Mouse (Mus musculus): ENCODE results near the gene Hdac9.
"Not testable (repeated sequence)": the region's sequence is repeated elsewhere in the genome, so short reads cannot be mapped to it uniquely, and the experiment has no call there.

Hdac9 gene

DNA sequence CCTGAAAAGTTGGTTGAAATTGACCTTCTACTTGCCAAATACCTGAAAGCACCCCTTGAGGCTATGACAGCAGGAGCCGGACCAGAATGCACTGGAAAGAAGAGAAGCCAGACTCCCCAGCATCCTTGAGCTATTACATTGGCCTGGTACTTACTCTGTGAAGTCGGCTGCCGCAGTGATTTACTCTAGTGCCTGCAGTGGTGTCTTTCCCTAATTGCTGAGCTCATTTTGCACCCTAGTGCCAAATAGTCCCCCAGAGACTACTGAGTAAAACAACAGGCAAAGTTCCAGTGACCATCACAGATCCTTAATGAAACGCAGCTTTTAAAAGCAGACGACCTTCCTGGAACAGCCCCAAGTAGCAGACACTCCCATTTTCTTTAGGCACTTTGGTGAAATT lies 761.2 kb downstream of the Hdac9 start:
- in situ Hi-C loops (cut with MboI, MseI), result no loop called here

GRCm38 (mm10) chr12:34154757-34155156 lies 762.1 kb downstream of the Hdac9 start:
- in situ Hi-C loops (cut with MboI, MseI), result no loop called here

DNA sequence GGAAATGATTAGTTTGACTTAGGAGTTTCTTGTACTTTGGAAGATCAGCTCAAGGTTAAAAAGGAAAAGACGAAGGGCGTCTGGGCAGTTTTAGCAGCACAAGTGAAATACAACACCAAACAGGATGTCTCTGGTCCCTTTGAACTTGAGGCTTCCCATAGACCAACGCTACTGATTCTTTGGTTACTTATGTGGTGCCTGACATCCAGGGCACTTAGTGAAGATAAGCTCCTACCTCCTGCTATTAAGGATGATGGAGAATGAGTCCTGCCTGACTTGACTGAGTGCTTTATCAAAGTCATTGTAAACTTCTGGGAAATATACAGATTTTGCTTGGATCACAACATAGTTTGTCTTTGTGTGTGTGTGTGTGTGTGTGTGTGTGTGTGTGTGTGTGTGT lies 765.6 kb downstream of the Hdac9 start:
- in situ Hi-C loops (cut with MboI, MseI), result no loop called here

- in situ Hi-C loops (cut with MboI, MseI), result loop anchor here (10.0 kb wide), 1 partner anchor 1518 kb away; no protein-coding TSS in a partner anchor
These were observed 774.2 kb downstream of the Hdac9 start for GRCm38 (mm10) chr12:34142743-34143142.

GRCm38 (mm10) chr12:34113336-34113735 lies 803.6 kb downstream of the Hdac9 start:
- in situ Hi-C loops (cut with MboI, MseI), result no loop called here

DNA sequence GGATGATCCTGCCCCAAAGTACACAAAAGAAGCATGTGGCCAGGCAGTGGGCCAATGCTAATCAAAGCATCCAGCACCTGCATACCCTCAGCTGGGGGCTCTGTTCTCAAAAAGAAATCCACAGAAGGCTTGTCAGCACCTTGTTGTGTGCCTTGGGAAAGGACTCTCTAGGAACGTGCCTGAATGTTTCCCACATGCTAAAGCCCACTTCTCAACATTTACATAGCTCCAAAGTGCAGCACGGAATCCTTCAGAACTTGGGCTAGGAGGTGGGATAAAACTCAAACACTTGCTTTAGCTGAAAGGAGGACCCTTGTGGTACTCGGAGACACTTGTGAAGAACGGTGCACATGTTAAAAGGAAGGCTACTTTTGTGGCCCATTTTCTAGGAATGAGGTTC lies 823.9 kb downstream of the Hdac9 start:
- in situ Hi-C loops (cut with MboI, MseI), result no loop called here

GRCm38 (mm10) chr12:34091851-34092250 lies 825.0 kb downstream of the Hdac9 start:
- in situ Hi-C loops (cut with MboI, MseI), result no loop called here

GRCm38 (mm10) chr12:34087292-34087942 lies 829.5 kb downstream of the Hdac9 start:
- in situ Hi-C loops (cut with MboI, MseI), result no loop called here

DNA sequence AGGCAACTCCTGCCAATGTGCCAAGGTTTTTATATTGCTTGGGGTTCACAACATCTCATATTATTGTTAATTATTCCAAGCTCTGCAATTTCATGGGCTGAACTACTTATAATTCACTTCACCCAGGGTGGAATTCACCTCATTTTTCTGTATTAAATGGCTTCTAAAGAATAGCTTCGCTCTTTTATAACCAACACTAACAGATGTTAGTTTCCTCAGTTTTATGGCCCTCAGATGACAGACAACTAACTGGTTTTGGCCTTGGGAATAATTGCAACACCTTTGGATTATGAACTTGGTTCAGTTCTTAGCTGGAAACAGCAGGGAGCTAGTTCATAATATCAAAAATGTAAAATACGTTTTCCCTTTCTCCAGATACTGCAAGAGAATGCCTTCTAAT lies 839.9 kb downstream of the Hdac9 start:
- in situ Hi-C loops (cut with MboI, MseI), result no loop called here

- in situ Hi-C loops (cut with MboI, MseI), result no loop called here
These were observed 840.9 kb downstream of the Hdac9 start for GRCm38 (mm10) chr12:34075805-34076509.

GRCm38 (mm10) chr12:34052508-34052907 lies 864.4 kb downstream of the Hdac9 start:
- in situ Hi-C loops (cut with MboI, MseI), result no loop called here

GRCm38 (mm10) chr12:34052036-34052435 lies 864.9 kb downstream of the Hdac9 start:
- in situ Hi-C loops (cut with MboI, MseI), result no loop called here

DNA sequence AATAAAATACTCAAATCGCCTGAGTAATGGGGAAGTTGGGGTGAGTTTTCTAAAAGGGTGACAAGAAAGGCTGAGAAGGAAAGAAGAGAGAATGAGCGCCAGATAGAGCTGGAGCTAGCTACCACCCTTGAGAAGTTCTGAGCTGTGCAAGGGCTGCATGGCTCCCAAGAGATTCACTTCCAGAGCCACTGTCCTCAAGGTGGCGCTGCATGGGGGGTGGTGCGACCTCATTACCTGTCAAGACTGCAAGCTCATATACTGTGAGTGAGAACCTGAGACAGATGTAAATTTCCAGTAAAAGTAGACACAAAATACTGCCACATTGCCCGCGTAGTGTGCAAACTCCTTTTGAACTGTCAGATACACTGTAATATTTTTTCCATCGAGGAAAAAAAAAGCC lies 865.8 kb downstream of the Hdac9 start:
- in situ Hi-C loops (cut with MboI, MseI), result no loop called here

DNA sequence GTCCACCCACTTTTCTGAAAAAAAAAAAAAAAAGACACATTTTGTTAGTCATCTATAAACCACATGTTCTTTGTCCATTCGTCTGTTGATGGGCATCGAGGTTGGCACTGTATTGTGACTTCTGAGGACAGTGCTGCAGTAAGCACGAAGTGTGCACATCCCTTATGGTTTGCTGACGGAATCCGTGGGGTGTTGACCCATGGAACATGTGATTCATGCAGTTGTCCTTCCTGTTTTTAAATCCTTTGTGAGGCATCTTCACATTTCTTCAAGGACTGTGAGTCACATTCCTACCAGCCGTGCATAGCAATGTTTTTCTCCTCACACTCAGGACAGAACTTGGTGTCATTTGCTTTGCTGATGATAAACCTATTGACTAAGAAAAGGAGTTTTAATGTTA lies 875.9 kb downstream of the Hdac9 start:
- in situ Hi-C loops (cut with MboI, MseI), result no loop called here

DNA sequence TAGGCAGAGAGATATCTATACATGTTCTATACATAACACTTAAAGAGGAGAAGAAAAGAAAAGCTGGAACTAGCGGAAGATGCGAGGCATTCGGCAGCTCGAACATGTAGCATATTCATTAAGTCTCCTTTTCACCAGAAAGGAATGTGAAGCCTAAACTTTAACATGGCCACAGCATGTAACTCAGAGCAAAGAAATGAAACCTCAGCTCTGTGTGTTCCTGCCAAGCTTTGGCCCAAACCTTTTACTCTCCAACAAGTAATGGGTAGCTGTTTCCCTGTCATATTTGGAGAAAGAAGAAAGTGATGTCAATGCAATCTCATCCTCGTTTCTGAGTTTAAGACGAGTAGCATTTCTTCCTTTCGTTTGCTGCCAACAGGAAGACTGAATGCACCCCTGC lies 876.8 kb downstream of the Hdac9 start:
- in situ Hi-C loops (cut with MboI, MseI), result no loop called here

GRCm38 (mm10) chr12:34009796-34010195 lies 907.1 kb downstream of the Hdac9 start:
- in situ Hi-C loops (cut with MboI, MseI), result not testable (repeated sequence)

All from T-helper 2 cell (primary cell).